Mouse (Mus musculus): ENCODE data around the gene Stpg3. TPM values are rescaled to one million over a fixed set of nuclear protein-coding genes. Genes with fewer than 3 reads are reported as not detected.

Stpg3 gene
- polyA plus RNA-seq, 2 experiments: not detected

DNA sequence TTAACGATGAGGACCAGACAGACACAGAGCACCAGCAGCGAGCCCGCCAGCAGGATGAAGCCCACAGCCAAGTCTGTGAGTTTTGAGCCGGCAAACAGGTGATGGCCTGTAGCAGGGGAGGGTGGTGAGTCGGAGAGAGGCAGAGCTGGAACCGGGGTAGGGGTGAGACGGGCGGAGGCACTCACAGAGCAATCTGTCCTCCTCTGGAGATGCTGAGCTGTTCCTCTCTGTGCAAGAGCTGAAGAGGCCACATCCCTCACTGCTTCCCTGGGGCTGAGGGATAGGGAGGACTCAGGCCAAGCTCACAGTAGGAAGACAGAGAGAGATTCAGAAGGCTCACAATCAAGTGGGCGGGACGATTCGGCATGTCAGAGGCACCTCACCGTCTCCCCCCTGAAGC lies 16.6 kb upstream of the Stpg3 start:
- no peak overlapping the region for H3K9ac ChIP-seq (replicated peaks)
- DNase-seq (ENCODE audit: low read depth in 3 of 3, low spot score in 3 of 3): no peak
- no peaks in the 10 kb centered on the region for H3K27me3 ChIP-seq (ENCODE audit: control insufficient read depth, insufficient read depth, low read length)
- H3K4me3 ChIP-seq (ENCODE audit: insufficient read depth in 1 of 2, low read depth in 2 of 2, low read length in 2 of 2): no peak overlapping the region
- no peak overlapping the region for H3K4me2 ChIP-seq (ENCODE audit: low read depth)
- ATAC-seq (ENCODE audit: insufficient read depth): no peak
- TF ChIP-seq EP300 (IDR thresholded peaks at IDR 0.05; ENCODE audit: low read depth): no peak
- no peak for TF ChIP-seq CTCF (IDR thresholded peaks at IDR 0.05; ENCODE audit: low read depth)
- WGBS (ENCODE audit: insufficient replicate concordance): 65% methylated on average over 12 of the region's 12 CpGs
- H3K4me1 ChIP-seq (replicated peaks; ENCODE audit: control insufficient read depth in 2 of 2, insufficient read depth in 2 of 2, low read length in 1 of 2): peaks cover 0 to 3% of the 10 kb centered on the region in 2 experiments; a peak in 2 of 4 replicates
- no peaks in the 10 kb centered on the region for H3K36me3 ChIP-seq (replicated peaks; ENCODE audit: control insufficient read depth, insufficient read depth, low read depth)
- no peak overlapping the region for H3K27ac ChIP-seq
- no peaks in the 10 kb centered on the region for H3K9me3 ChIP-seq (ENCODE audit: control insufficient read depth, low read length)

GRCm38 (mm10) chr2:25230581-25230980 lies 16.1 kb upstream of the Stpg3 start:
- no peak overlapping the region for H3K4me2 ChIP-seq (ENCODE audit: low read depth)
- H3K27me3 ChIP-seq (ENCODE audit: control insufficient read depth, insufficient read depth, low read length): no peaks in the 10 kb centered on the region
- no peak for ATAC-seq (ENCODE audit: insufficient read depth)
- no peaks in the 10 kb centered on the region for H3K9me3 ChIP-seq (ENCODE audit: control insufficient read depth, low read length)
- 72% methylated on average over 7 of the region's 7 CpGs for WGBS (ENCODE audit: insufficient replicate concordance)
- H3K36me3 ChIP-seq (replicated peaks; ENCODE audit: control insufficient read depth, insufficient read depth, low read depth): no peaks in the 10 kb centered on the region
- no peak overlapping the region for H3K27ac ChIP-seq
- H3K9ac ChIP-seq (replicated peaks): no peak overlapping the region
- H3K4me1 ChIP-seq (replicated peaks; ENCODE audit: control insufficient read depth in 2 of 2, insufficient read depth in 2 of 2, low read length in 1 of 2): peaks cover 4 to 7% of the 10 kb centered on the region in 2 experiments
- no peak for DNase-seq (ENCODE audit: low read depth in 3 of 3, low spot score in 3 of 3)
- H3K4me3 ChIP-seq (ENCODE audit: insufficient read depth in 1 of 2, low read depth in 2 of 2, low read length in 2 of 2): no peak overlapping the region
- TF ChIP-seq CTCF (IDR thresholded peaks at IDR 0.05; ENCODE audit: low read depth): no peak
- no peak for TF ChIP-seq EP300 (IDR thresholded peaks at IDR 0.05; ENCODE audit: low read depth)

DNA sequence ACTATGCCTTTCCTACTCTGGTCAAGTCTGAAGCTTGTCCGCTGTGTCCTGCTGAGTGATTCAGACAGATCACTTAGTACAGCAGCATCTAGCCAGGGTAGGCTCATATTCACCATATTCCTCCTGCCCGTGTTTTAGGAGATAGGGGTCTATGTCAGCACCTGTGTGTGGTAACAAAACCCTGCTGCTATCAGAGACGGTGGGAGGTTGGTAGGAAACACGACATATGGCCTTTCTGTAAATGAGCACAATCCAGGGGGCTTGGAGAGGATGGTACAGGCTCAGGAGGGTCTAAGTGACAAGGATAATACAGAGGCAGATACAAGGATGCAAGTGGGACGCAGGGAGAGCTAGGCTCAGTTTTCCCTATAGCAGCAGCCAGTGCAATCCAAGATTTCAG lies 15.1 kb upstream of the Stpg3 start:
- no peaks in the 10 kb centered on the region for H3K9me3 ChIP-seq (ENCODE audit: control insufficient read depth, low read length)
- no peaks in the 10 kb centered on the region for H3K36me3 ChIP-seq (replicated peaks; ENCODE audit: control insufficient read depth, insufficient read depth, low read depth)
- no peak for TF ChIP-seq CTCF (IDR thresholded peaks at IDR 0.05; ENCODE audit: low read depth)
- TF ChIP-seq EP300 (IDR thresholded peaks at IDR 0.05; ENCODE audit: low read depth): no peak
- no peak for ATAC-seq (ENCODE audit: insufficient read depth)
- H3K4me2 ChIP-seq (ENCODE audit: low read depth): no peak overlapping the region
- 65% methylated on average over 5 of the region's 5 CpGs for WGBS (ENCODE audit: insufficient replicate concordance)
- H3K9ac ChIP-seq (replicated peaks): no peak overlapping the region
- peaks cover 5 to 9% of the 10 kb centered on the region in 2 experiments for H3K4me1 ChIP-seq (replicated peaks; ENCODE audit: control insufficient read depth in 2 of 2, insufficient read depth in 2 of 2, low read length in 1 of 2)
- no peak overlapping the region for H3K4me3 ChIP-seq (ENCODE audit: insufficient read depth in 1 of 2, low read depth in 2 of 2, low read length in 2 of 2)
- H3K27ac ChIP-seq: no peak overlapping the region
- no peaks in the 10 kb centered on the region for H3K27me3 ChIP-seq (ENCODE audit: control insufficient read depth, insufficient read depth, low read length)
- no peak for DNase-seq (ENCODE audit: low read depth in 3 of 3, low spot score in 3 of 3)

- TF ChIP-seq CTCF (IDR thresholded peaks at IDR 0.05; ENCODE audit: low read depth) (no peak), EP300 (IDR thresholded peaks at IDR 0.05; ENCODE audit: low read depth) (no peak)
- Histone ChIP-seq H3K27me3 (ENCODE audit: control insufficient read depth, insufficient read depth, low read length) (no peaks in the 10 kb centered on the region), H3K9me3 (ENCODE audit: control insufficient read depth, low read length) (no peaks in the 10 kb centered on the region), H3K4me2 (ENCODE audit: low read depth) (peak overlapping the region; percentile 52), H3K9ac (replicated peaks) (peak overlapping the region; percentile 25; the same call in 1 of the 2 replicates), H3K4me3 (ENCODE audit: insufficient read depth in 1 of 2, low read depth in 2 of 2, low read length in 2 of 2) (no peak overlapping the region), H3K36me3 (replicated peaks; ENCODE audit: control insufficient read depth, insufficient read depth, low read depth) (no peaks in the 10 kb centered on the region), H3K27ac (no peak overlapping the region), H3K4me1 (replicated peaks; ENCODE audit: control insufficient read depth in 2 of 2, insufficient read depth in 2 of 2, low read length in 1 of 2) (peaks cover 5 to 9% of the 10 kb centered on the region in 2 experiments)
- DNase-seq (ENCODE audit: low read depth in 3 of 3, low spot score in 3 of 3) (no peak), ATAC-seq (ENCODE audit: insufficient read depth) (no peak)
- WGBS (ENCODE audit: insufficient replicate concordance): 66% methylated on average over 6 of the region's 6 CpGs
These were observed 14.6 kb upstream of the Stpg3 start for GRCm38 (mm10) chr2:25228995-25229530.

DNA sequence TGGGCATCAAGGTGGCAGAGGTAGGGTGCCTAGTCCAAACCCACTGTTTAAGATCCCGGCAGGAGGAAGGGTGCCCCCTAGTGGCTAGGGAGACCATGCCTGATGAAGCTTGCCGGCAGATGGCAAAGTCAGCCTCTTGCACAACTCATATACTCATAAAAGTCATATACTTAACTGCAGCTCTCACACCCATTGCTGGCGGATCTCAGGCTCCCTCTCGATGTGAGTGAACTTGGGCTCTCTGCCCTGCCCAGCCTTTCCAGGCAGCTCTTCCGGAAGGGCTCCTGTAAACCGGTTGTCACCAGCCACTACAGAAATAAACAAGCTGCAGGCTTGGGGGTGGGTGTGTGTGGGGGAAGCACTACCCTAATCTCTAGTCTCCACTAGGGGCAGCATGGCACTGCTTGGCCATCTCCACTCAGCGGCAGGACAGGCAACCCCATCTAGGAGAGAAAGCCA lies 14.0 kb upstream of the Stpg3 start:
- peak; percentile 36; the same call in 1 of the 2 replicates for TF ChIP-seq EP300 (IDR thresholded peaks at IDR 0.05; ENCODE audit: low read depth)
- TF ChIP-seq CTCF (IDR thresholded peaks at IDR 0.05; ENCODE audit: low read depth): peak; percentile 90
- Histone ChIP-seq H3K9ac (replicated peaks) (peak overlapping the region; percentile 25), H3K4me3 (ENCODE audit: insufficient read depth in 1 of 2, low read depth in 2 of 2, low read length in 2 of 2) (peak overlapping the region; percentile 29 to 52), H3K27me3 (ENCODE audit: control insufficient read depth, insufficient read depth, low read length) (no peaks in the 10 kb centered on the region), H3K9me3 (ENCODE audit: control insufficient read depth, low read length) (no peaks in the 10 kb centered on the region), H3K4me1 (replicated peaks; ENCODE audit: control insufficient read depth in 2 of 2, insufficient read depth in 2 of 2, low read length in 1 of 2) (peaks cover 5 to 9% of the 10 kb centered on the region in 2 experiments), H3K4me2 (ENCODE audit: low read depth) (peak overlapping the region; percentile 52), H3K36me3 (replicated peaks; ENCODE audit: control insufficient read depth, insufficient read depth, low read depth) (peaks cover 5% of the 10 kb centered on the region), H3K27ac (peak overlapping the region; percentile 19)
- ATAC-seq (ENCODE audit: insufficient read depth): no peak
- under 1% methylated on average over 7 of the region's 7 CpGs for WGBS (ENCODE audit: insufficient replicate concordance)
- peak; percentile 73 to 81 (median 75) for DNase-seq (ENCODE audit: low read depth in 3 of 3, low spot score in 3 of 3)

Measured in liver, embryonic 14.5 days (tissue).